Mouse (Mus musculus): ENCODE measurements around the gene Vangl2. TPM values are rescaled to one million over a fixed set of nuclear protein-coding genes. Genes with fewer than 3 reads are reported as not detected.

The Vangl2 gene
- total and polyA plus RNA-seq, 3 experiments = 0.39 to 3.0 TPM; not detected in 1

DNA sequence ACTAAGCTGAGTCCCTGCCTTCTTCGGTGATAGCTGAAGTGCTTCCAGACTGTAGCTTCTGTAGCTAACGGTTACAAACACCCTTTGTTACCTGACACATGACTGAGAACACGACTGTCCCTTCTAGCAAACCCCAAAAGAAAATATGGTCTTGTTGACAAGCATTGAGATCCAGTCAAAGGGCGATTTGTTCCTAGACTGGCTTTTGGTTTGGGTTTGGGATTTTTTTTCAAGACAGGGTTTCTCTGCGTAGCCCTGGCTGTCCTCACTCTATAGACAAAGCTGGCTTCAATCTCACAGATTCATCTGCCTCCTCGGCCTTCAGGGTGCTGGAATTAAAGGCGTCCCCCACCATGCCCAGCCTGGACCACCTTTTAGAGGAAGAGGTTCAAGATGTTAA, 31.5 kb downstream of the Vangl2 start:
- H3K27ac ChIP-seq (ENCODE audit: control insufficient read depth, low read depth, low read length) = no peak overlapping the region
- H3K27me3 ChIP-seq (ENCODE audit: control insufficient read depth in 1 of 2, insufficient read depth in 2 of 2, low read length in 2 of 2) = no peaks in the 10 kb centered on the region
- H3K9me3 ChIP-seq (replicated peaks; ENCODE audit: insufficient read depth, low read length) = no peaks in the 10 kb centered on the region
- no peak for DNase-seq (ENCODE audit: low read depth, low spot score)
- TF ChIP-seq ELF1 (IDR thresholded peaks at IDR 0.05; ENCODE audit: low read depth, low read length) = no peak
- no peak for TF ChIP-seq RAD21 (IDR thresholded peaks at IDR 0.05; ENCODE audit: low read depth, low read length)
- no peak for TF ChIP-seq ETS1 (IDR thresholded peaks at IDR 0.05; ENCODE audit: low read depth, low read length)
- no peak for TF ChIP-seq CTCF (IDR thresholded peaks at IDR 0.05 in 2 of 3, conservative IDR thresholded peaks at IDR 0.05 in 1 of 3; ENCODE audit: control insufficient read depth in 1 of 3, insufficient read depth in 1 of 3, low read depth in 2 of 3, low read length in 3 of 3, poor library complexity in 1 of 3, severe bottlenecking in 1 of 3)
- TF ChIP-seq GABPA (IDR thresholded peaks at IDR 0.05; ENCODE audit: low read depth, low read length) = no peak
- no peak for TF ChIP-seq MAZ (IDR thresholded peaks at IDR 0.05; ENCODE audit: low read depth, low read length)
- no peak for TF ChIP-seq KAT2A (conservative IDR thresholded peaks at IDR 0.05; ENCODE audit: low read depth, low read length)
- no peak for TF ChIP-seq SIN3A (IDR thresholded peaks at IDR 0.05; ENCODE audit: low read length)
- no peak overlapping the region for H3K9ac ChIP-seq (ENCODE audit: control insufficient read depth, low read depth, low read length, poor library complexity, severe bottlenecking)
- H3K4me1 ChIP-seq (ENCODE audit: control insufficient read depth in 1 of 2, insufficient read depth in 2 of 2, low read length in 2 of 2) = peaks cover 1 to 10% of the 10 kb centered on the region in 2 experiments
- H3K36me3 ChIP-seq (ENCODE audit: control insufficient read depth in 1 of 2, insufficient read depth in 2 of 2, low read length in 2 of 2) = peaks cover 0 to 15% of the 10 kb centered on the region in 2 experiments; a peak in 2 of 4 replicates
- H3K79me2 ChIP-seq (ENCODE audit: control insufficient read depth, insufficient read depth, low read length, poor library complexity) = no peaks in the 10 kb centered on the region
- H3K4me3 ChIP-seq (ENCODE audit: control insufficient read depth in 1 of 2, insufficient read depth in 1 of 2, low read depth in 2 of 2, low read length in 2 of 2) = no peak overlapping the region

DNA sequence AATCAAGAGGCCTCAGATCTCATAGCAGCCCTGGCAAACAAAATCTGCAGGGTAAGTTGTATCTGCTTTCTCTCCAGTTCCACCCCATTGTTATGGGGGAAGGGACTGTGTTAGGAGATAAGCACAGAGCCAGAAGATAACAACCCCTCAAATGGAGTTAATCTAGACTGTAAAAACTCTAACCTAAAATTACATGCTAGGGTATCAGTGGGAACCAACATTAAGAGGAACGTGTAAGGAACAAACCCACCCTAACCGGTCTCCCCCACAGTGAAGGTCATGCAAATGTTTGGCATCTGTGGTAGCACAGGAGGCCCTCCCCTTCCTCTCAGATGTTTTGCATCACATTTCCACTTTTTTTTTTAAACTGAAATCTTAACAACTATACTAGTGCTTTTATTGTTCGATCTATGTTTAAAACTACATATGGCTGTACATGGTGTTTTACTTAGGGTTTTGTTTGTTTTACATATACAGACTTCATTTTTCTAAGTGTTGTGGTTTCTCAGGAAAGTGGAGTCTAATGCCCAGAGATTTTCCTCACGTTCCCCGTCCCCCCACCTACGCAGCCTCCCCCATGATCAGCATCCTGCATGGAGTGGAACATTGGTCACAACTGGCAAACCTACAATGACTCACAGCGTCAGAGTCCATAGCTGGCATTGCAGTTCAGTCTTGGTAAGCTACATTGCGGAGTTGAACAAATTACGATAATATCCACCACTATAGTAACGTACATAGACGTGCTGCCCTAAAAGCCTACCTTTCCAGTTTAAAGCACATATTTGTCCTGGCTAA, 33.1 kb downstream of the Vangl2 start:
- Histone ChIP-seq H3K9me3 (replicated peaks; ENCODE audit: insufficient read depth, low read length) (no peaks in the 10 kb centered on the region), H3K27ac (ENCODE audit: control insufficient read depth, low read depth, low read length) (peak overlapping the region; percentile 29), H3K79me2 (ENCODE audit: control insufficient read depth, insufficient read depth, low read length, poor library complexity) (no peaks in the 10 kb centered on the region), H3K4me3 (ENCODE audit: control insufficient read depth in 1 of 2, insufficient read depth in 1 of 2, low read depth in 2 of 2, low read length in 2 of 2) (no peak overlapping the region), H3K27me3 (ENCODE audit: control insufficient read depth in 1 of 2, insufficient read depth in 2 of 2, low read length in 2 of 2) (no peaks in the 10 kb centered on the region), H3K4me1 (ENCODE audit: control insufficient read depth in 1 of 2, insufficient read depth in 2 of 2, low read length in 2 of 2) (peaks cover 1 to 10% of the 10 kb centered on the region in 2 experiments), H3K9ac (ENCODE audit: control insufficient read depth, low read depth, low read length, poor library complexity, severe bottlenecking) (no peak overlapping the region), H3K36me3 (ENCODE audit: control insufficient read depth in 1 of 2, insufficient read depth in 2 of 2, low read length in 2 of 2) (peaks cover 0 to 15% of the 10 kb centered on the region in 2 experiments; a peak in 2 of 4 replicates)
- peak; percentile 81 for DNase-seq (ENCODE audit: low read depth, low spot score)
- TF ChIP-seq MYB (IDR thresholded peaks at IDR 0.05; ENCODE audit: low read depth, low read length) = 0 out of 2 replicates have a peak, but pooled peaks have one; percentile 40
- TF ChIP-seq EP300 (IDR thresholded peaks at IDR 0.05; ENCODE audit: low read depth in 1 of 2, low read length in 2 of 2) = peak; percentile 92 to 95
- TF ChIP-seq SMC3 (IDR thresholded peaks at IDR 0.05; ENCODE audit: low read depth, low read length) = peak; percentile 48
- TF ChIP-seq MAFK (IDR thresholded peaks at IDR 0.05; ENCODE audit: borderline replicate concordance, low read depth, low read length) = peak; percentile 73; the same call in 1 of the 2 replicates
- no peak for TF ChIP-seq ZKSCAN1 (IDR thresholded peaks at IDR 0.05; ENCODE audit: low read depth, low read length)
- TF ChIP-seq USF2 (IDR thresholded peaks at IDR 0.05; ENCODE audit: borderline replicate concordance in 1 of 2, insufficient read depth in 1 of 2, low read depth in 1 of 2, low read length in 2 of 2) = no peak
- no peak for TF ChIP-seq UBTF (IDR thresholded peaks at IDR 0.05; ENCODE audit: borderline replicate concordance, insufficient read depth, low read depth, low read length)
- TF ChIP-seq ZC3H11A (IDR thresholded peaks at IDR 0.05; ENCODE audit: low read depth, low read length) = no peak
- TF ChIP-seq POLR2AphosphoS5 (IDR thresholded peaks at IDR 0.05; ENCODE audit: borderline replicate concordance, low read depth, low read length) = no peak
- no peak for TF ChIP-seq MAX (IDR thresholded peaks at IDR 0.05; ENCODE audit: low read length)
- TF ChIP-seq ZMIZ1 (IDR thresholded peaks at IDR 0.05; ENCODE audit: low read depth, low read length) = no peak
- peak; percentile 98 for TF ChIP-seq GATA1 (IDR thresholded peaks at IDR 0.05; ENCODE audit: low read depth, low read length)
- TF ChIP-seq CHD2 (IDR thresholded peaks at IDR 0.05; ENCODE audit: low read length) = peak; percentile 72
- TF ChIP-seq ELF1 (IDR thresholded peaks at IDR 0.05; ENCODE audit: low read depth, low read length) = no peak
- TF ChIP-seq JUND (IDR thresholded peaks at IDR 0.05; ENCODE audit: low read depth, low read length) = no peak
- TF ChIP-seq E2F4 (IDR thresholded peaks at IDR 0.05; ENCODE audit: borderline replicate concordance, low read depth, low read length) = no peak
- TF ChIP-seq NELFE (IDR thresholded peaks at IDR 0.05; ENCODE audit: low read depth, low read length) = no peak
- TF ChIP-seq RCOR1 (IDR thresholded peaks at IDR 0.05; ENCODE audit: low read depth, low read length) = peak; percentile 97
- no peak for TF ChIP-seq CHD1 (IDR thresholded peaks at IDR 0.05; ENCODE audit: low read depth, low read length)
- 0 out of 2 replicates have a peak, but pooled peaks have one; percentile 6 for TF ChIP-seq USF1 (IDR thresholded peaks at IDR 0.05; ENCODE audit: low read depth, low read length)
- peak; percentile 76; the same call in 1 of the 2 replicates for TF ChIP-seq BHLHE40 (IDR thresholded peaks at IDR 0.05; ENCODE audit: borderline replicate concordance, low read depth, low read length)
- TF ChIP-seq ETS1 (IDR thresholded peaks at IDR 0.05; ENCODE audit: low read depth, low read length) = peak; percentile 92
- no peak for TF ChIP-seq NRF1 (IDR thresholded peaks at IDR 0.05; ENCODE audit: insufficient read depth, low read depth, low read length, poor library complexity, severe bottlenecking)
- TF ChIP-seq TBP (IDR thresholded peaks at IDR 0.05; ENCODE audit: low read depth, low read length) = 0 out of 2 replicates have a peak, but pooled peaks have one; percentile 14
